Mouse (Mus musculus) cerebellum, adult (tissue): ENCODE results near the gene Ttll12.

Experiments used
- ATAC-seq: cut with Nextera tagmentation; 2 replicates; pipeline ENCODE4 v1.9.2; 2017; ENCODE audit warnings: mild to moderate bottlenecking, moderate library complexity, mixed read lengths; ENCODE audit not compliant: insufficient number of reproducible peaks, low FRiP score, low TSS enrichment

The Ttll12 gene

GRCm38 (mm10) chr15:83593702-83594512, 1.1 kb downstream of the Ttll12 start:
- no peak for ATAC-seq

GRCm38 (mm10) chr15:83593189-83593585, 1.8 kb downstream of the Ttll12 start:
- ATAC-seq = no peak

- ATAC-seq = no peak
Measured at GRCm38 (mm10) chr15:83592260-83593188, 2.4 kb downstream of the Ttll12 start.

- ATAC-seq = no peak
Measured at GRCm38 (mm10) chr15:83591758-83592157, 3.2 kb downstream of the Ttll12 start.

- ATAC-seq = no peak
Measured at GRCm38 (mm10) chr15:83590841-83591240, 4.1 kb downstream of the Ttll12 start.

DNA sequence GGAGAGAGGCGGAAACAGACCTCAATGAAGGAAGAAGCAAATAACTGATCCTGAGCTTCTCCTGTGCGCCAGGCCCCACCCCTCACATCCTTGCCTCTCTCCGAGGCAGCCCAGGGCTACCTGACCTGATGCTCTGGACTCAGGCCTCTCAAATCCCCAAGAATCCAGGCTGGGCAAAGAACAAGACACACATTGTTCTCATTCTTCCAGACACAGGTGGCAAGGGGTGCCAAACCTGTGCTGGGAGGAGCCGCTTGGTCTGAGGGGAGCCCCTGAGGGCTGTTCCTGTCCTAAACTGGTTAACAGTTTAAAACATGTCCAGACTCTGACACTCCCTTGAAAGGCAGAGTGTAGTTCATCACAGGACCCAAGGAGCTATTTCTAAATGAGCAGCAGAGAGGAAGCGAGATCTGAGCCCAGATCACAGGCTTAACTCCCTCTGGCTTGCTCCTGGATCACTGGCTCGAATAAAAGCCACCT, 10.2 kb downstream of the Ttll12 start:
- ATAC-seq = no peak

DNA sequence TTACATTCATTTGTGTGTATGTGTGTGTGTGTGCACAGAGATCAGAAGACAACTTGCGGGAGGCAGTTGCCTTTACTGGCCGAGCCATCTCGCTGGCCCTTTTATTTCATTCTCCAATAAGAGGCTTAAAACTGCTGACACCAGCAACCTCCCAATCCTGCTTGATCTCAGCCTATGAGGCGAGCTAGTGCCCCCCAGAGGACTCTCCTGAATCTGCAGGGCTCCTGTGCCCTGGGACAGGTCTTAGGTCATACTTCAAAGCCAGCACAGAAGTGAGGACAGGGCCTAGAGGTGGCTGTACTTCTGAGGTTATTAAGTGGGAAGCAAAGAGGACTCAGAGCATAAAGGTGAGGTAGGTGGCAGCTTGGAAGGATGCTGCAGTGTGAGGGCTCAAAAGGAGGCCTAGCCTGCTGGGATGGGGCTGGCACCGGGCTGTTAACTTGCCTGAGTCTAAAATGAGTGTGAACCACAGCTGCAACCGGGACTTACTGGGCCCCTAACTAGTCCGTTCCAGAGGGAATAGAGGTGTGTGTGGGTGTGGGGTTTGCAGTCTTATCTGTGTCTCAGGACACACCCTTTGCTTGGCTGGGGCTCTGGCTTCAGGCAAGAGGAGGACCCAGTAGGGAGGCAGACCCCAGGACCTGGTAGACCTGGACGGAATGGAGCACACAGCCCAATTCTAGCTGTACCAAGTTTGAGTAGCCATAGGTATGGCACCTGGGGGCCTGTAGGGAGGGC, 11.4 kb downstream of the Ttll12 start:
- no peak for ATAC-seq

DNA sequence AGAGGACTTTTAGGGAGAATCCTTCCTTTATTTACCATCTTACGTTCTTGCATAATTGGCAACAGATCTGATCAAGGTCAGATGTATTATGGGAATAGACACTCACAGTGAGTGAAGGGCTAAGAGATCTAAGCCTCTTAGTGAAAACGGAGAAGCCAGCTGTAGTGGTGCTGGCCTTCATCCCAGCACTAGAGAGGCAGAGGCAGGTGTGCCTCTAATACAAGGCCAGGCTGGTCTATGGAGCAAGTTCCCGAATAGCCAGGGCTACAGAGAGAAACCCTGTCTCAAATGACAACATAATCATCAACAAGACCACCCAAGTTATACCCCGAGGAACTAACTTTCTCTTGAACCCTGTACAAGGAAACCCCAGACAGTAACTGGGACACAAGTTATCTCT, 12.0 kb downstream of the Ttll12 start:
- ATAC-seq = no peak

GRCm38 (mm10) chr15:83576651-83577050, 18.3 kb downstream of the Ttll12 start:
- no peak for ATAC-seq

DNA sequence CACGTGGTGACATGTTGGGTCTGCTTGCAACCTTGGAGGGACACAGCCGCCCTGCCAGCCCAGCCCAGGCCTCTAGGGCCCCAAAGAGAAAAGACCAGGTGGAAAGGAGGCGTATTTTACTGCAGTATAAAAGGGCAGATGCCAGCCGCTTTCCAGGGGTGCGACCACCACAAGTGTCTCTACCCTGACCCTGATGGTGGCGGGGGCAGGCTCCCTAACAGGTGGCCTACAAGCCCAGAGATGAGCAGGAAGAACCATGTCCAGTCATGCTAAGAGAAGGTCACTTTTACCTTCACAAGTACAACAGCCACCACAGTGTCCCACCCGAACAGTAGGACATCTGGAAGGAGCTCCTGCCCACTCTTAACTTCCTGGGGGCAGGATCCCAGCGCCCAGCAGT, 19.4 kb downstream of the Ttll12 start:
- no peak for ATAC-seq

- ATAC-seq = no peak
Measured at GRCm38 (mm10) chr15:83574731-83575351, 20.1 kb downstream of the Ttll12 start.

- no peak for ATAC-seq
Measured at GRCm38 (mm10) chr15:83573606-83574005, 21.4 kb downstream of the Ttll12 start.

DNA sequence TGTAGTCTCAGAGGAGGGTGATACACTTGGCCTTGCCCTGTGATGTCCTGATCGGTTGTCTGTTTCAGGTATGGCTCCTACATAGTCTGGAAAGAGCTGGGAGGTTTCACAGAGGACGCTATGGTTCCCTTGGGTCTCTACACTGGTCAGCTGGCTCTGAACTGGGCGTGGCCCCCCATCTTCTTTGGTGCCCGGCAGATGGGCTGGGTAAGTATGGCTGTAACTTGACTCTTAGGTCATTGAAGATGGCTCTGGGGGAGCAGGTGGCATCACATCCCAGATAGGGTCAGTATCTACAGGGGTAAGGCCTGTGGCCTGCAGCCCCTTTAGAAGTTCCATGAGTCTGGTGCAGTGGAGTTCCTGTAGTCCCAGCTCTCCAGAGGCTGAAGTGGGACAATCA, 22.8 kb downstream of the Ttll12 start:
- ATAC-seq = no peak

DNA sequence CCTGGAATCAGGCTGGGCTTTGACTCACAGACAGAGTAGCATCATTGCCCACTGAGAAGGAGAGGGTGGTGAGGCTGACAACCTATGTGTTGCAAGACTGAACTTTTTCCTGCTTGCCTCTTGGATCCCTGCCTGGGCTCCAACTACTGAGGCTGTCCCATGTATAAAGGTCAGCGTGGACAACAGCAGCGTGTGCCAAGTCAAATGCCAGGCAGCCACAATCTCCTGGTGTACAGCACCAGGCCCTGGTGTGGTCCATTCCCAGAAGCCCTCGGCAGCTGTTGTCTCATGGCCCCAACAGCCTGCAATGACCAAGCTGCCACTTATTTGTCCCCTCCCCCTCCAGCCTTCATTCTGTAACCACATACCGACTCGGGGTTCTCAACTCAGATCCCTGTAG, 23.3 kb downstream of the Ttll12 start:
- ATAC-seq = no peak

GRCm38 (mm10) chr15:83570641-83571040, 24.3 kb downstream of the Ttll12 start:
- ATAC-seq = no peak

DNA sequence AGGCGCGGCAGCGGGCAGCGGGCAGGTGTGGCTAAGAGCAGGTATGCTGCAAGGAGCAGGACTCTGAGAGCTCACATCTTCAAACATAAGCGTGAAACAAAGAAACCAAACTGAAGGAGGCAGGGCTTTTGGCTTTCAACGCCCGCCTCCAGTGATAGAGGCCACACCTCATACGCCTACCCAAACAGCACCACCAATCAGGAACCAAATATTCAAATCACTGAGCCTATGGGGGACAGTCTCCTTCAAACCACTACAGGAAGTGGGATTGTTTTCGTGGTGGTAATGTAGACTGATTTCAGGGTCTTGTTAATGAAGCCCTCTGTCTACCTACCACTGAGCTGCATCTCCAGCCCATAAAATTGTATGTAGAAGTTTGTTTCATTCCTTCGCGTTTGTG, 25.3 kb downstream of the Ttll12 start:
- no peak for ATAC-seq

- no peak for ATAC-seq
Measured at GRCm38 (mm10) chr15:83568544-83568943, 26.4 kb downstream of the Ttll12 start.

DNA sequence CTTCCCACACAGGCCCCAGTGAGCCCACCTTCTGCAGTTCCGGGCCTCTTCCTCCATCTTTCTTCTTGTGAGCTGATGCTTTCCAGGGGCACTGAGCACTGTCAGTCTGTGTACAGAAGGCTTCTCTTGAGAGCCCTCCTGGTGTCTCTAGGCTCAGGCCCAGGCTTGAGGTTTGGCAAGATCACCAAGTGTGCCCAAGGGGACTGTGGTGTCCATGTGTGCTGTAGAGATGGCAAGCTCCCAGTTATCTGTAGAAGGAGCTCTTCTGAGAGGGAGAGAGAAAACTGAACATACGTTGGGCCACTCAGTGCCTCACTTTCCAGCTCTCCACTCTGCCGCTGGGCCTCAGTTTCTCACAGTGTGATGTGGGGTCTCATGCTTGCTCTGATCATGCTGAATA, 27.2 kb downstream of the Ttll12 start:
- no peak for ATAC-seq

DNA sequence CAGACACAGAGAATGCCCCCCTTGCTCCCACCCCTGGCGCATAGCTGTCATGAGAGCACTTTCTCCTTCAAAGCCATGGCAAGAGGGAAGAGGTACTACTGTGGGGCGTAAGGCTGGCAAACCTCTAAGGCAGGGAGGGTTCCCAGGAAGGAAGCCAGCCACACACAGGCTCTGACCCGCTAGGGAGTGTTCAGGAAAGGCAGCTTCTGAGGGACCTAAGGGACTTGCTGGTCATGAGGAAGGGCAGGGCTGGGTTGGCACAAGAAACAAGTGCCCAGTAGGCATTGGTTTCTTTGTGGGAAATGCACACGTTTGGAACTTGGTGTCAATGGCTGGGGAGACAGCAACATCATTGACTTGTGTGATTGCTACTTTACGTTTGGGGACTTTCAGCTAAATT, 29.0 kb downstream of the Ttll12 start:
- ATAC-seq = no peak

DNA sequence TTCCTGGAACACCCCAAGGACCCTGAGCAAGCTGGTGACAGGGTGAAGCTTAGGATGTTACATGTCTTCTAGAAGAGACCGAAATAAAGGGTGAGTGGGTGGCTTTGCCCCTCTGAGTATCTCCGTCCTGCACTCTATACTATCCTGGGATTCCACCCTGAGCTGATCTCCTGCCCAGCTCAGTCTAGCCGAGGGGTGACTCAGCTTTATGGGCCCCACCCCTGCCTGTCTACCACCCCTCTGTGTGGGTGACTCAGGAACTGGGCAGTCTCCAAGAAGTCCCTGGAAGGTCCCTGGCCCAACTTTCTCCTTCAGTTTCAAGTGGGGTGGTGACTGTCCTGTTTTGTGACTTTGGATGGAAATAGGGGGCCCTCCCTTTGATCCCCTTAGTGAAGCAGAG, 29.5 kb downstream of the Ttll12 start:
- no peak for ATAC-seq
